Mouse (Mus musculus): ENCODE measurements at regions not wholly inside any gene's neighbourhood (a gene's known extent, or its start where the extent isn't known, plus 50 kb on each side); places are given as distances from the start of the nearest gene placed in this dataset.

DNA sequence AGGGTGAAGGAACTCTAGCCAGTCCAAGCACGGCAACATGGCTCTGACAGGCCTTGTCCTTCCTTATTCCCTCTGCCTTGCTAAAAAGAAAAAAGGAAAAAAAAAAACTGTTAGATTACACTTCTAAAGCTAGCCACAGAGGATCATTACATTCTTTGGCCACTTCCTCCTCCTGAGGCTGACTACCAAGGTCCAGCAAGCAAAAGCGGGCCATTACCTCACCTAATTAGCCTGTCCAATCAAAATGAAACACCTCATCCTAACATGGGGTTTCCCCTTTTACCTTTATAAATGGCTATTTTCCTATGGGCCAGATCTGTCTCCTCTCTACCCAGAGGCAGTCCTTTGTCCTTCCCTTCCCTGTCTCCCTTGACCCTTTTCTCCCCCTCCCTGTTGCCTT is 102.2 kb downstream of the Pih1h3b start:
- DNase-seq, result no peak

DNA sequence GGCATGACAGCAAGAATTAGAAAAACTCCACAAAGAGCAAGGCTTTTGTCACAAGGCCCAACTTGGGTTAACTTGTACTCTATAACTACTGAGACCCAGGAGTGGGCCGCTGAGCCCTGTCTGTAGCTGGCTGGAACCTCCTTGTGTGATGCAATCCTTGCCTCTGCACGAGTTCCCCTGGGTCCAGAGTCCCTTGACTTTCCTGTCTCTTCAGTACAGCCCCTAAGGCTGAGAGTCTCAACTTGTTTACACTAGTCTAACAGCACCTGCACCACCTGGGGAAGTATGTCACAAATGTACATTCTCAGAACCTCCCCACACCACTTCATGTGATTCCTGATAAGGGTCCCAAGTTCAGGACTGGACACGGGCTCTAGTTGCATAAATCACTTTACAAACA is 103.3 kb downstream of the Pih1h3b start:
- DNase-seq, result no peak

DNA sequence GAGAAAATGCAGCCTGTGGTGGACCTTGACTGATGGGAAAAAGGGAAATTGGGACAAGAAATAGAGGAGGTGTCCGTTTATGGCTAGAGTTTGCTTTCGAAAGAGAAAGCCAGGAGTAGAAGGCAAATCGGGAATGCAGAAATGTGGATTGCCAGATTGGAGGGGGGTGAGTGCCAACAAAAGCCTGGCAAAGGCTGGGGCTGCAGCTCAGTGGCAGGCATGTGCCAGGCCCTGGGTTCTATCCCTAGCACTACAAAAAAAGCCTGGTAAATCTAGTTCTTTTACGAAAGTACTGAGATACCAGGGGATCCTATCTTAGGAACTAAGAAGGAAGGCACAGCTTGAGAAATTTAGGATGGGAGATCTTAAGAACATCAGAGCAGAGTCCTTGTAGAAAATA is 117.2 kb downstream of the Pih1h3b start:
- no peak for DNase-seq

DNA sequence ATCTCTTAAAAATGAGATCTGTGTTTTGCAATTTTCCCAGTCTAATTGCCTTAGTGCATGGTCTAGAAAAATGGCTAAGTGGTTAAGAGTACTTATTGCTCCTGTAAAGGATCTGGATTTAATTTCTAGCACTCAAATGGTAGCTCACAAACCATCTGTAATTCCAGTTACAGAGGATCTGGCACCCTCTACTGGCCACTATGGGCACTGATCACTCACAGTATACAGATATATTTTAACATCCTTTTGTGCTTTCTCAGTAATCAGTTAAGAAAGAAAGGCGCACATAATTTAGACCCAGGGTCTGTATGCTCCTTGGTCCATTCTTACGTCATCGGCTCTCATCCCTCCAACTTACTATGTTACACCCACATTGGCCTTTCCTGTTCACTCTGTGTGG is 120.3 kb downstream of the Pih1h3b start:
- DNase-seq, result peak; percentile 7

DNA sequence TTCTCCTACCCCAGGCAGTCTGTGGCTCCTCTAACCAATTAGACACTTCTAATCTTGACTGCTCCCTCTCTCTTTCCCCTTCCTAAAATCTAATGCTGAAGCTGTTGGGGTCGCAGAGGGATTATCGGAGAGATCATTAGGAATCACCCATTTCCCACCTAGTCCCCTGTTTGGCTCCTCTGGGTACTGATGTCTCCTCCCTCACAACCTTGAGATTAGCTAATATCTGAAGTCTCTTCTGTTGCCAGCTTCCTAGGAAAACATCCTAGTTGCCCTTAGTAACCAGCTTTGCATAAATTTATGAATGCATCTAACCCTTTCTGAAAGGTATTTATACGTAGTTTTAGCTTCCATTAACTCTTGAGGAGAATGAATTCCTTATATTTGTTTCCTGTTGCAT is 138.4 kb upstream of the Frmpd3 start:
- no peak for DNase-seq

DNA sequence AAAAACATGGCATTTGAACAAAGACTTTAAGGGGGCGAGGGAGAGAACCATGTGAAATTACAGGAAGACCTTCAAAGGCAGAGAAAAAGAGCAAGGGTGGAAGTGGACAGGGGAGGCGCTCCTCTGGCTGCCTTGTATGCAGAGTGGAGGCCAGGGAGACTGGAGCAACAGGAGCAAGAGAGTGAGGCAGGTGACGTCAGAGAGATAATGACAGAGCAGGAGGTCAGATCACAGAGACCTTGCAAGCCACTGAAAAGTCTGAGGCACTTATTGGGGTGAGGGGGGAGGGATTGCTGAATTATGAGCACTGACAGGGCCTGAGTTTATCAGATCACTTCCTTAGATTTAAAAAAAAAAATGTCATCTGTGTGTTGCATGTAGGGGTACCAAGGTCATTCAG is 133.3 kb upstream of the Frmpd3 start:
- peak; percentile 10 for DNase-seq

DNA sequence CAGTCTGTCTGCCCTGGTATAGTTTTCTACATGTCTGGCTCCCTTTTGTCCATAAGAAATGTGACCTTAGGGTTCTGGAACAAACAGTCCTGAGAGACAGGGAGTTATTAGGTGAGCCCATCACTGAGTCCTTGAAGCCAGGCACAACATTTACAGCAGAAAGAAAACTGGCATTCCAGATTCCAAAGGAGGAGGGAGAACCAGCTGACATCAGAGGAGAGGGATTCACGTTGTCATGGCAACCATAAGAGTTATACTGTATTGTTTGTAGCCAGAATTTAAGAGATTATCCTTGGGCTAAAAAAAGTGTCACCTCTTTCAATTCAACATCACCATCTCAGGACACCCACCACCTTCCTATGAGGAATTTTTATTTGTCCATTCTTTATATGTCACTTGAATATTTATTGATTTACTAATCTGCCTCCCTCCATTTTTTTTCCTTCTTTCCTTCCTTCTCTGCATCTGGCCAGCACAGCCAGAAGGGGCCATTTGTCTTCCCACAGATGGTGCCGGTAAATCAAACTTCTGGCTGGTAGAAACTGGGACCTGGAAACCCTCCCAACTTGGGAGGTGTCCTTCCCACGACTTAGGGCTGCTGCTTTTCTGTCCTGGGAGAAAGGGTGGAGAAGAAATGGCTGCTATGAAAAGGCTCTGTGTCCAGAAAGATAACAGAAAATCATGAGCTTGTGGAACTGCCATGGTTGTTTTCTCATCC is 129.3 kb upstream of the Frmpd3 start:
- DNase-seq, result no peak

DNA sequence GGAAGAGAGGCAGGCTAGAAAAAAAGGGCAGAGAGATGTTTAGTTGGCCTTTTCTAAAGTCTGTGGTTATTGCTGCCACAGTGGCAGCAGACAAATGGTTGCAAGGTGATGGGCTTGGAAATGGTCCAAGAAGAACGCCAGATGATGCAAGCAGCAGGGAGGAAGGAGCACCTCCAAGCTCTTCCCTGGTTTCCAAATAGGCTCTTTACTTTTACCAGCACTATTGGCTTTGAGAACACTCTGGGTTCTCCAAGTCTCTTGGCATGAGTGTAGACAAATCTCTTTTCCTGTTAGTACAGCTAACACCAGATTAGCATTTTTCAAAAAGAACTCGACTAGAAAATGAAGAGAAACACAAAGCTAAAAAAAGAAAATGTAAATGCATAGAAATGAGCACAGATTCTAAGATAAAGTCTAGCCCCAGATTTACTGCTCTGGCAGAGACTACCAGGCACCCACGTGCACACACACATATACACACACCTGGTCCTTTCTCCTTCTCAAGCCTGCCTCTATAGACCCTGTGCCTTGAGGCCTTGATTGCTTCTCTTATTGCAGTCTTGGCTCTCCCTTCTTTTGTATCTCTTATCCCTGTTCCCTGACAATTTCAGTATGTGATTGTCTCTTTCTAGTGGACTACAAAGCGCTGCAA is 127.7 kb upstream of the Frmpd3 start:
- no peak for DNase-seq

DNA sequence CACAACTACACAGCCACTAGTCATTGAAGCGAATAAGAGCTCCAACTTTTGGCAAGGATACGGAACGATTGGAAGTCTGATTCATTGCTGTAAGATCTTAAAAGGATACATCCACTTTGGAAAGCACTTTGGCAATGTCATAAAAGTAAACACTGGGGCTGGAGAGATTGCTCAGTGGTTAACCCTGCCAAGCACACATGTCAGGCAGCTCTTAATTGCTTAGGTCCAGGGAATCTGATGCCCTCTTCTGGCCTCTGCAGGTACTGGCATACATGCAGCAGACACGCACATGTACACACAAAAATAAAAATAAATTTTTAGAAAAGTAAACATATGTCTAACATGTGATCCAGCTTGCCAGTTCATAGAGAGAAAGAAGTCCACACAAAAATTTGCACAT is 86.3 kb upstream of the Frmpd3 start:
- no peak for DNase-seq

DNA sequence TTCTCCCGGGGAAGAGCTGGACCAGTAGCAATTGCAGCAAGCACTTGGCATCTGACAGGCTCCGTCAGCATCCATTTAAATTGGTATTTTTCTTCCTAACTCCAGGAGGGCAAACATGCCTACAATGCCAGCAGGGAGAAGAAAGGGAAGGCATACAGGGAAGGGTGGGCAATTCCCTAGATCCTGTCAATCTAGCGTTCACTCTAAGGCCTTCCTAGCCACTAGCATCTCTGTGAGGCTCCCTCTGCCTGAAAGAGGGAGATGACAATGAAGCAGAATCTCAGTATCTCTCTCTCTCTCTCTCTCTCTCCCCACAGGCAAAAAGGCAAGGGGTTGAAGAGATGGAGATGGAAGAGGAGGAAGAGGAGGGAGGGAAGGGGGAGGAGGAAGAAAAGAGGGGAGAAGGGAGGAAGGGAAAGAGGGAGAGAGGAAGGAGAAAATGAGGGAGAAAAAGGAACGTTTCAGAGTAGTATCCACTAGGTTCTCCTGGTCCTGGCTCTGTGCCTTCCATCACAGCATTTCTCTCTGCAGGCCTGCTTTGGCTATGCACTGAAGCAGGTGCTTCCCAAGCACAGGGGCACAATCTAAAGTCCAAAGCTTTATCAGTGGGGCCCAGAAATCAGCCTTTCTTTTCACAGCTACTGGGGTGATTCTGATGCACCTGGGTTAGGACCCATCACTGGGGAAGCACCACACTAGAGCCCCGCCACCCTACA is 72.2 kb upstream of the Frmpd3 start:
- DNase-seq, result no peak

DNA sequence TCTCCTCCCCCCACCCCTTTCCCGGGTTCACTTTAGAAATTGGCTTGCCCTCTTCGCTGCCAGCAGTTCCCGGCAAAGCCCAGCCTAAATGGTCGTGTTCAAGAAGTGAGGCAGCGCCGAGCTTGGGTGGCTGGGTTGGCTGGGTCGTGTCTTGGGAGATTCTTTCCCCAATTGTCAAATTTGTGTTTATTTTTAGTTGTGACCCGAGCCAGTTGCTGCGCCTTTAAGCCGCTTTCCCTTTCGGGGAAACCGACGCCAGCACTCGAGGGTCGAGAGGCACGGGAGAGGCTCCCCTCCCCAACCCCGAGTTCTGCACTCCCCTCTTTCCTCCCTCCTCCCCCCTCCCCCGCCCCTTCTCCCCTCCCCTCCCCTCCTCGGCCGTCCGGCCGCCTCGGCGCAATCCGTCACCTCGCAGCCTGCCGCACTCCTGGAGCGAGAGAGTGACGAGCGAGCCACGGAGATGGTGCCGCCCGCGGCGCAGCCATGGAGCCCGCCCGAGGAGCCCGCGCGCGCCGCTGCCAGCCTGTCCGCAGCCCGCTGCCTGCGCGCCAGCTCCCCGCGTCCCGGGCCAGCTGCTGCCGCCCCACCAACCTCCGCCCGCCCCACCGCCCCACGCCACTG is 64.6 kb upstream of the Frmpd3 start:
- peak; percentile 25 for DNase-seq

DNA sequence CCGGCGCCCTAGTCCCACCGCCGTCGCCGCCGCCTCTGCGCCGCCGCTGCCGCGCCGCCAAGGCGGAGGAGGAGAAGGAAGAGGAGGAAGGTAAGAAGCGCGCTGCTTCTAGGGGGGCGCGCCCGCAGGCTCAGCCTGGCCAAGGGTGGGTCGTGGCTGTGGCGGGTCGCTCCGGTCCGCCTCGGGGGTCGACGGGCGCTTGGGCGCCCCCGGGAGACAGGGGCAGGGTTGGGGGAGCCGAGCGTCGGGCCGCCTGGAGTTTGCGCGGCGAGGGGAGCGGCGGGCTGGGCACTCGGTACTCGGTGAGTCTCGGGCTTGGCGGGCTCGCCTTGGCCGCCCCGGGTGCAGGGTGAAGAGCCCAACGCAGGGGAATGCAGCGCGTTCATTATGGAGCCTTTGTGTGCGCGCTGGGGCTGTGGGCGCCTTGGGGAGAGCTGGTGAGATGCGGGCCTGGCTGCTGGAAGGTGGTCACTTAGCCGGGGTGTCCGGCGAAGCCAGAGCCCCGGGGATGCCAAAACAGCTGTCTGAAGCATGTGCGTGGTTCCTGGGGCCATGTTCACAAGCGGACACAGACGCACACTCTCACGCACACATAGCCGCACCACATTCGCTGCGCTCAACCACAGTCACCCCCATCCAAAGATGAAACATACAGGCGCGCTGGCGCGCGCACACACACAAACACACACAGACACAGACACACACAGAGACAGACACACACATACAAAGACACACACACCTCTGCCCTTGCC is 63.9 kb upstream of the Frmpd3 start:
- no peak for DNase-seq

DNA sequence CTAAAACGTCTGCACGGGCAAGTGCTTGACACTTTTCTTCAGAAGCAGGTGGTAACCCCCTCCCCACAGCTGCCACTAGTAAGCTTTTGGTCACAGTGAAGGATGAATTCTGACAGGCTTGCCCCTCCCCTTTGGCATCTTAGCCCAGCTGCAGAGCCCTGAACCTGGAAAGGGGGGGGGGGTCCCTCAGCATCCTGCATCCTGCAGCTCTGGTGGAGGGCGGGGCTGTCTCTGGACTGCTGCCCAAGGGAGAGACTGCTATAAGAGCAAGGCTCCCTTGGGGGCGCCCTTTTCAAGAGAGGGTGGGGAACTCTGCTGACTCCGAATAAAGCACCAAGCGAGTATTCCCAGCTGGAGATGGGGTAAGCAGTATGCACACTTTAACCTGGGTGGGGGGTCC is 62.8 kb upstream of the Frmpd3 start:
- DNase-seq, result no peak

DNA sequence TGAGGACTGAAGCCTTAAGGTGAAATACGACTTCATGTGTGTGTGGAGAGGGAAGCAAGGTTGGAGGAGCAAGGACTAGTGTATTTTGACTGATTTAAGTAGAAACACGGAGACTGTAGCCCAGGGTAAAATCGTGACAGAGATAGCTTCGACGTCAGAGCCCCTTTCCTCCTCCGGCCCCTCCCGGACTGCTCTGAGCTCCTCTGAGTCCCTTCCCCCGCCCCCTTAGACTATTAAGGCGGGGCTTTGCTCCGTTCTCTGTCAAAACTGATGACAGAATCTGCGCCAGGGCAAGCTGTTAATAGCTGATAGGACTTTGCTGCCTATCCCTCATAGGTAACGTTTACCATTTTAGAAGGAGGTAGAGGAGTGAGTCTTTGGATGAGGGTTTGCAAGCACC is 62.0 kb upstream of the Frmpd3 start:
- no peak for DNase-seq
